Mouse (Mus musculus): Measurements from ENCODE around the gene Btbd6.

Gene Btbd6

DNA sequence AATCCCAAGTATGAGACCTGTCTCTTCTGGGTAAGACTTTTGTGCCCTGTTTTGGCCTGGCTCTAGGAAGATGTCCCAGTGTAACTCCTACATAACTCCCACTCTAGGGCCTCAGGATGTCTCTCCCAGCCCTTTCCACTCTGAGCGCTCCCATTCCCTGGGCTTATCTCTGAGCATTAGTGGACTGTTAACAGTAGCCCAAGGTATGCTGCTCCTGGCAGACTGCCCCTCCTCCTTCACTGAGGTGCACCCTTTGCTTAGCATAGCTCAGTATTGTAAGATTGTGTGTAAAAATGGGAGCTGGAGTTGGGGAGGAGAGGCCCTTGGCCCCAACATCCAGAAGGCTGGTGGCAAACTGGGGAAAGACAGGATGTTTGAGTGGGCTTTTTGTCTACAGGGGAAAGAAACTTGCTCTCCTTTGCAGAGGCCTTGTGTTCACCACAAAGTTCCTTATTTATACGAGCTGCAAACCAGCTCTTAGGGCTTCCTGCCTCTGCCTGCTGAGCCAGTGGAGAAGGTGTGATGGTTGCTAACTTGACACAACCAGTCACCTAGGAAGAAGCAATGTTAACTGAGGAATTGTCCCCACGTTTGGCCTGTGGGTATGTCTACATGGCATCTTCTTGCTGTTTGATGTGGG, 23.2 kb upstream of the Btbd6 start:
- no peak for DNase-seq (ENCODE audit: low read depth, low spot score)

DNA sequence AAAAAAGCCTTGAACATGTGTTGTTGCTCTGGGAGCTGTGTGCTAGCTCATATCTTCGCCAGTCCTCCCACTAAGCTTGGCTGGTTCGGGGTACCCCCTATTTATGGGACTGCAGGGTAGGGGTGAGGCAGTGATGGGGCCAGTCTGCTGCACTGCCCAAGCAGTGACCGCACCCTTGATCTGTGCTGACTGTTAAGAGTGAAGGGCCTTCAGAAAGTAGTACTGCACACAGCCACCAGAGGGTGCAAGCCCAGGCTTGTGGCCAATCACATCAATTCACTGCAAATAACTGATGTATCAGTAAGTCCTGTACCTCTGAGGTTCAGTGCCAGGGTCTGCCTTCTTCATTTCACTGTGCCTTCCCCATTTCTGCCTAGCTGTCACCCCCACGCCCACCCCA, 20.5 kb upstream of the Btbd6 start:
- DNase-seq (ENCODE audit: low read depth, low spot score), result peak; percentile 74

- DNase-seq (ENCODE audit: low read depth, low spot score), result peak; percentile 53
These were observed 18.0 kb upstream of the Btbd6 start for GRCm38 (mm10) chr12:112958303-112958702.

DNA sequence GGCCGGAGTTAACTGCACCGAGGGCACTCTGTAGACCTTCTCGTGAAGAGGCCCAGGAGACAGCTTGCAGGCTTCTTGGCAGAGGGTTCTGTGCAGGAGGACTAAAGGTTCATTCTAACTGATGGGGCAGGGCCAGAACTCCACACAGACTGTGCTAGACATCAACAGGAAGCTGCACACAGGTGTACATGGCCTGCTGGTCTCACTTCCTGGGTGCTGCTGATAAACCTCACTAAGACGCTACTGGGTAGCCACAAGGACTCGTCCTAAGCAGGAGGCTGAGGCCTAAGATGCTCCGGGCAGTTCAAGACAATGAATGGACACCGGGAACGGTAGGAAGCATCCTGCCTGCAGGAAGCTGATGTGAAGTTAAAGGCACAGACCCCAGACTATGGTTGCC, 16.9 kb upstream of the Btbd6 start:
- peak; percentile 53 for DNase-seq (ENCODE audit: low read depth, low spot score)

DNA sequence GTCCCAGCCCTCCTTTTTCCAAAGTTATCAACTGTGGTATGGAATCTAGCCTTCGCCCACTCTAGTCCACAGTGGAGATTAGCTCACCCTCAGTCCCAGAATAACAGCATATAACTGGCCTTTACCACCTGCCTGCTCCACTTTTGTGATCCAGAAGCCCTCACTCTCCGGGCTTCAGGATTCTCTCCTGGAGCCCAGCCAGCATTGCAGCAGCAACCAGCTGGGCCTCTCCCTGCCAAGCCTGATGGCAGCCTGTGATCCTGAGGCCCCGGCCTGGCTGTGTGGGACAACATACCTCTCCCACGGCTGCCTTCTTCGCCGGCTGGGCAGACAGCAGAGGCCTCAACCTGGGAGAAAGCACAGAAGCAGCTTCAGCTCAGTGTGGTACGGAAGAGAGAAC, 14.9 kb upstream of the Btbd6 start:
- DNase-seq (ENCODE audit: low read depth, low spot score), result no peak

- DNase-seq (ENCODE audit: low read depth, low spot score), result no peak
These were observed 14.4 kb upstream of the Btbd6 start for GRCm38 (mm10) chr12:112961872-112962271.

GRCm38 (mm10) chr12:112965783-112966182, 10.5 kb upstream of the Btbd6 start:
- DNase-seq (ENCODE audit: low read depth, low spot score), result no peak

- DNase-seq (ENCODE audit: low read depth, low spot score), result no peak
These were observed 7.3 kb upstream of the Btbd6 start for GRCm38 (mm10) chr12:112968943-112969342.

DNA sequence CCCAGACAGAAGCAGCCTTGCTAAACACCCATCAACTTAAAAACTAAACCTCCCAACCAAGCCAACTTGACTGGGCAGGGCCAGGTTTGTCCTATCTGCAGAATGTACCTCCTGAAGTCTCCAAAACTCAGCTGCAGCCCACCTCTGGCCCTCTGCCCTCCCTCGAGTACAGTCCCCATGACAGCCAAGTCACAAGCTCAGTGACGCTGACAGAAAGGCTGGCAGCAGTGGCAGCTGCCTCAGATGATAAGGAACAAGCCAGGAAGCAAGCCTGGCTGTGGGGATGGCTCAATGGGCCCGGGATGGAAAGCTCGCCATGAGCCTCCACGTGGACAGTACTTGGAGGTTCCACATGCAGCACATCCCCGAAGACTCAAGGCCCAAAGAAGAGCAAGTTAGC, 6.7 kb upstream of the Btbd6 start:
- no peak for DNase-seq (ENCODE audit: low read depth, low spot score)

DNA sequence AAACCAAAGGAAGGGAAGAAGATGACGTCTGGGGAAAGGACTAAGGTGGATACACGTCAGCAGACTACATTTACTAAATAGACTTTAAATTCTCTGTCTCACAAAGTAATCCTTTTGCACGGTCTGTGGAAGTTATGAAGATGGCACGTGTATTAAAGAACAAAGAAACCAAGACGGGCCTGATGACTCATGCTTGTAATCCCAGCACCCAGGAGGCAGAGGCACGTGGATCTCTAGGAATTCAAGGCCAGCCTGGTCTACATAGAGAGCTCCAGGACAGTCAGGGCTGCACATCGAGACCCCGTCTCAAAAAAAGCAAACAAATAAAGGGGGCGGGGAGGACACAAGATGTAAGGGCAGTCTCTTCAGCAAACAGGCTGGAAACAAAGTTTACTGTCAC, 1.5 kb upstream of the Btbd6 start:
- DNase-seq (ENCODE audit: low read depth, low spot score), result no peak

GRCm38 (mm10) chr12:112977156-112977555, 874 bp downstream of the Btbd6 start:
- DNase-seq (ENCODE audit: low read depth, low spot score), result no peak

GRCm38 (mm10) chr12:112982031-112982430, 5.7 kb downstream of the Btbd6 start:
- DNase-seq (ENCODE audit: low read depth, low spot score), result no peak

GRCm38 (mm10) chr12:112985346-112985745, 9.1 kb downstream of the Btbd6 start:
- DNase-seq (ENCODE audit: low read depth, low spot score), result peak; percentile 57

DNA sequence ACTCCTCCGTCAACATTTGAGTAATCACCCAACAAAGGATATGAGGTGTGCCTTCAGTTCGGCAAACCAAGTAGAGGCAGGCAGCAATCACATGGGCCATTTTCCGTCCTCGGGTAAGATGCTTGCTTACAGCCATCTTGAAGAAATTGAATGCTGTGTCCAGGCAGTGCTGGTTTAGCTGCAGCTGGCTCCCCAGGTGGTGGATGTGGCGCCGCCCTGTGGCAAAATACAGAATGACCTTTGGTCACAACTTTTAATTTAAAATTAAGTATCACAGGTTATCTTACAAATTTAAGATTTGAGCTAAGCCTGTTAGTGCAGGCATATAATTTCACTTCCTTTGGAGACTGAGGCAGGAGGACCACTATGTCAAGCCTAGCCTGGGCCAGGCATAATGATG, 11.6 kb downstream of the Btbd6 start:
- DNase-seq (ENCODE audit: low read depth, low spot score), result peak; percentile 42

DNA sequence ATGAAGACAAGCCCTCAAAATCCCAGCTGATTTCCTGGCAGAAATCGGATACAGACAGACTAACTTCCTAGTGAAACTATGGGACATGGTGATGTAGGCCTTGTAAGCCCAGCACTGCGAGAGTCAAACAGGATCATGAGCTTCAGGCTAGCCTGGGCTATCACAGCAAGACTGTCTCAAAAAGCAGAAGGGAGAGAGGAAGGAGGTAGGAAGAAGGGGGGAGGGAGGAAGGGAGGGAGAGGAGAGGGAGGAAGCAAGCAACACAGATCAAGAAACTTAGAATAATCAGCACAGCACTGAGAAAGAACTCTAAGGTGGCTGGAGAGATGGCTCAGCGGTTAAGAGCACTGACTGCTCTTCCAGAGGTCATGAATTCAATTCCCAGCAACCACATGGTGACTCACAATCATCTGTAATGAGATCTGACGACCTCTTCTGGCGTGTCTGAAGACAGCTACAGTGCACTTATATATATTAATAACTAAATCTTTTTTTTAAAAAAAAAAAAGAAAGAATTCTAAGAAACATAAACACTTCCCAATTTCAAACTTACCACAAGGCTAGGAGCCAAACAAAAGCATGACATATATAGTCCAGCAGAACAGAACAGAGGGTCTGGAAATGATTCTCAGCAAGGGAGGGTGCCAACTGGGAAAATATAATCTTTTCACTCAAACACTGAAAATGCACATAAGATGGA, 14.6 kb downstream of the Btbd6 start:
- DNase-seq (ENCODE audit: low read depth, low spot score), result no peak

DNA sequence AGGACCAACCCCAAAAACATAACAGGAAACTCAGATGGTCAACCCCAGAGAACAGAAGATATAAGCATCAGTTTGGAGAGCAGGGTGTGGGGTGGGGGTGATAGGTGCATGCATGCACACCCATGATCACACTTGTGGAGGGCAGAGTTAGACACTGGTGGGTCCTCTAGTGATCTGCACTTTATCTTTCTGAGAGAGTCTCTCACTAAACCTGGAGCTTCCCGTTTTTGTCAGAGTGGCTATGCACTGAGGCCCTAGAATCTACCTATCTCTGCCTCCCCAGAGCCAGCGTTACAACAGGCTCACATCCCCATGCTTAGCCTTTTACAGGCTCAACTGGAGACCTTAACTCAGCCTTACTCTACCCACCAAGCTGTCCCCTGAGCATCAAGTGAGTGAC, 15.2 kb downstream of the Btbd6 start:
- no peak for DNase-seq (ENCODE audit: low read depth, low spot score)

DNA sequence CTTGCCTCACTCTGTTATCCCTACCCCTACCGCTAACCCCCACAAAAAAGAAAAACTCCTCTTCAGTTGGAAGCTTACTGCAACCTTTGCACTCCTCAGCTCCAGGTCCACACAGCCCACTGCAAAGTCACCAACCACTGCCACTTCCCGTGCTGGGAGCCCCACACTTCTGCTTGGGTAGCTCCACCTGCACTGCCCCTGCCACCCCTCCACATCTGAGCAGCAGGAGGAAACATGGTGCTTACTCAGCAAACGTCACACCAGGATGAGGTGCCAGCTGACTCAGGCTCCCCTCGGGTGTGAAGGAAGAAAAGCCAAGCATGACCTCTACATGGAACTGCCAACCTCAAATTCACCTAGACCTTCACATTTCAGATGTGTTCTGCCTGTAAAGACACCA, 17.9 kb downstream of the Btbd6 start:
- DNase-seq (ENCODE audit: low read depth, low spot score), result peak; percentile 47

GRCm38 (mm10) chr12:112999569-113000293, 23.4 kb downstream of the Btbd6 start:
- DNase-seq (ENCODE audit: low read depth, low spot score), result peak; percentile 19

DNA sequence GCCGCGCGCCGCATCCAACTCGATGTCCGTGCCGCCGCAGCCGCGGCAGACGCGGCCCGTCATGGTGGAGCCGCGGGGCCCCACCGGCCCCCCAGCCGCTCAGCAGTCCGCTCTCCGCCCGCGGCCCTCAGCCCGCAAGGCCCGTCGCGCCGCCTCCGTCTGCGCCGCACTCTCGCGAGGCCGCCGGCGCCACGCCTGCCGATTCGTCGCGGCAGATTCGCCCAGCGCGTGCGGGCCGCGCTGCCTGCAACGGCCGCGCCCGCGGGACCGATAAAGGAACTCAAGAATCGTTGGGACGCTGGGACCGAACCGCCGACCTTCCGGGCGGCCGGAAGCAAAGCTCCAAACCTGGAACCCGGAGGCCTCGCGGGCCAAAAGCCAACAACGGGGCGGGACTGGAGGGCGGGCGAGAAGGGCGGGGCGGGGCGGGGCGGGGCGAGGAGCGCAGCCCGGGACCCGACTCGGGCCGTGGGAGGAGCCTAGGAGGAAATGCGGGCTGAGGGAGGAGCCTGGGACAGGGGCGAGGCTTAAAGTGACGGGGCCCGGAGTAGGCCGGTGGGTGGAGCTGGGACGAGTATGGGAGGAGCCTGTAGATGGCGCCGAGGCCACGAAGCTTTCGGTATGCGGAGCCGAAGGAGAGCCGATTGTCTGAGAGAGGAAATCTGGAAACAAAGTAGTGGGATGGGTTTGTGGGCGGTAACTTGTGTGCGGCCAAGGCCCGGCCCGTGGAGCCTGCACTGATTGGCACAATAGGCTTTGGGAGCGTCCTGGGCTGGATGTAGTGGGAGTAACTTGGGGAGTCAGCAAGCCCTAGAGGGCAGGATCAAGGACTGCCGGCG, 24.2 kb downstream of the Btbd6 start, which contains the start of gene Brf1:
Gene Brf1, minus strand, starts transcription at position 411 of the 839 bp plus-strand sequence.
- DNase-seq (ENCODE audit: low read depth, low spot score), result peak; percentile 97

GRCm38 (mm10) chr12:113001133-113001474, 24.8 kb downstream of the Btbd6 start:
- DNase-seq (ENCODE audit: low read depth, low spot score), result no peak

DNA sequence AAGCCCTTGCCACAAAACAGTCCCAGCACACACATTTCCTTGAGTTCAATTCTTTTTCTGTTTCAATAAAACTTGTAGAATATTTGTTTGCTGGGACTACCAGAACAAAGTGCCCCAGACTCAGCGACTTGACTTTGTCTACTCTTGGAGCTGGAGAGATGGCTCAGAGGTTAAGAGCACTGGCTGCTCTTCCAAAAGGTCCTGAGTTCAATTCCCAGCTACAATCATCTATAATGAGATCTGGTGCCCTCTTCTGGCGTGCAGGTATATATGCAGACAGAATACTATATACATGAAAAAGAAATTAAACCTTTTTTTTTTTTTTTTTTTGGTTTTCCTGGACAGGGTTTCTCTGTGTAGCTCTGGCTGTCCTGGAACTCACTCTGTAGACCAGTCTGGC, 26.4 kb downstream of the Btbd6 start:
- DNase-seq (ENCODE audit: low read depth, low spot score), result peak; percentile 56

- no peak for DNase-seq (ENCODE audit: low read depth, low spot score)
These were observed 27.7 kb downstream of the Btbd6 start for GRCm38 (mm10) chr12:113004011-113004410.

All from CD4-positive helper T cell, adult 2 months (primary cell).